Mouse (Mus musculus) E14TG2a.4 (cell line): ENCODE results near the gene Phactr2.

Experiments used
- CTCF ChIP-seq: conservative IDR thresholded peaks from 2 replicates; pipeline ENCODE4 v1.5.1; 2014; ENCODE audit warnings: low read length
- NANOG ChIP-seq: IDR thresholded peaks from 2 replicates; pipeline ENCODE4 v1.6.1; 2014; ENCODE audit warnings: borderline replicate concordance, low read length, mixed read lengths
- POU5F1 ChIP-seq: IDR thresholded peaks from 2 replicates; pipeline ENCODE4 v1.6.1; 2014; ENCODE audit warnings: low read length, borderline replicate concordance

DNA sequence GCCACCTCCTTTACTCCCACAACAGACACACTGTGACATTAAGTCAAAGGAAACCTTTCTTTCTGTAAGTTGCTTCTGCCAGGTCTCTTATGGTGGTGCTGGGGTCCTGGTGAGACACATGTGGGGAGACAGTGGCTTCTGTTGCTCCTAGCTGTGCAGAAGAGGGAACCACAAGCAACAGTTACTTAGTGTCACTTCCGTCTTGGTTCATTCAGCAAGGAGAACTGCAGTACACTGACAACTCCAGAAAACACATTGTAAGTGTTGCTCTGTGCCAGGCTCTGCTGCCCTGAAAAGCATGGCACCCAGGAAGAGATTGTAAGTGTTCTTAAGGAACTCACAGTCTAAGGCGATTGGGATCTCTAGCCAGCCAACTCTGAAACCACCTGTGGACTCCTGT is 25.1 kb upstream of the Phactr2 start, which contains the start of gene Fuca2:
- no peak for TF ChIP-seq CTCF
- TF ChIP-seq POU5F1, result no peak
- no peak for TF ChIP-seq NANOG
